Mouse (Mus musculus): ENCODE results near the gene Olfr905.

GRCm38 (mm10) chr9:38423801-38424200, 47.1 kb upstream of the Olfr905 start:
- TF ChIP-seq USF1 (IDR thresholded peaks at IDR 0.05; ENCODE audit: low read depth, low read length) (no peak), POLR2A (IDR thresholded peaks at IDR 0.05; ENCODE audit: low read depth, low read length) (no peak), CTCF (conservative IDR thresholded peaks at IDR 0.05 in 1 of 2, IDR thresholded peaks at IDR 0.05 in 1 of 2; ENCODE audit: low read depth in 2 of 2, low read length in 2 of 2) (no peak), ELF1 (IDR thresholded peaks at IDR 0.05; ENCODE audit: low read depth, low read length) (no peak), NRF1 (IDR thresholded peaks at IDR 0.05; ENCODE audit: low read depth, low read length) (no peak), USF2 (conservative IDR thresholded peaks at IDR 0.05; ENCODE audit: low read depth, low read length) (no peak), GABPA (IDR thresholded peaks at IDR 0.05; ENCODE audit: insufficient replicate concordance, low read depth, low read length) (no peak), MEF2A (IDR thresholded peaks at IDR 0.05; ENCODE audit: borderline replicate concordance, low read depth, low read length) (no peak), ETS1 (conservative IDR thresholded peaks at IDR 0.05; ENCODE audit: low read depth, low read length) (no peak), MAFK (IDR thresholded peaks at IDR 0.05; ENCODE audit: insufficient replicate concordance, low read length) (no peak), EP300 (IDR thresholded peaks at IDR 0.05; ENCODE audit: low read length) (no peak), E2F4 (IDR thresholded peaks at IDR 0.05; ENCODE audit: insufficient replicate concordance, low read depth, low read length) (no peak), RCOR1 (conservative IDR thresholded peaks at IDR 0.05; ENCODE audit: low read depth, low read length) (no peak), RAD21 (IDR thresholded peaks at IDR 0.05; ENCODE audit: low read depth, low read length) (no peak)
